Mouse (Mus musculus): ENCODE data around the gene Otub1.

- TF ChIP-seq CTCF (IDR thresholded peaks at IDR 0.05; ENCODE audit: low read depth) (no peak), EP300 (IDR thresholded peaks at IDR 0.05; ENCODE audit: low read depth) (no peak)
Measured at GRCm38 (mm10) chr19:7180756-7181405, 25.2 kb downstream of the Otub1 start.

Data from liver, embryonic 14.5 days (tissue).